Mouse (Mus musculus): ENCODE data around the gene Sars.

Gene Sars

DNA sequence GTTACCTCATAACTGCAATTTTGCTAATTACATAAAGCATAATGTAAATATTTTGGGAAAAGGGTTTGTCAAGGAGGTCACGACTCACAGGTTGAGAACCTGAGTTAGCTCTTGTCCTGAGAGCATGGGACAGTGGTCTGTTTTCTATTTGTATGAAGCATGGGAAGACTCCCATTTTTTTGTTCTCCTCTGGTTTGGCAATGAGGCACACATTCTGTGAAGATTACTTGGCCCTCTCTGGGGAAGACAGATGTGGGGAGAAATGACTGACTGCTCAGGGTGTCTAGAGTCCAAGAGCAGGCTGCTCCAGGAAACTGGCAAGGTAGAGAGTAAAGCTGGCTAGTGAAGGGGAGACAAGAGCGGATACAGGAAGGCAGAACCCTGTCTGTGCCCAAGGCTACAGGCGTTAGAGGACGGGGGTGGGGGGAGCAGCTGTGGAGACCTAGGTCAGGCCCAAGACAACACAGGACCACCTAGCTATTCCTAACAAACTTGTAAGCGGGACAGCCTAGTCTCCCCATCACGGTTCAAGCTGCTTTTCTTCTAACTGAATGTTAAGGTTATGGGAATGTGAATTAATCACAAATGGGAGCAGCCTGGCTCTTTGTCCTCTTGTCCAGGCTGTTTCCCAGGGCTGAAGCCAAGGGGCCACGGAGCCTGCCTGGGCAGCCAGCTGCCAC, 19.9 kb downstream of the Sars start:
- no peak for DNase-seq (ENCODE audit: low read depth, low spot score)

- DNase-seq (ENCODE audit: low read depth, low spot score), result peak; percentile 49
Observed at GRCm38 (mm10) chr3:108423844-108424801, 20.9 kb downstream of the Sars start.

GRCm38 (mm10) chr3:108423006-108423405, 22.0 kb downstream of the Sars start:
- no peak for DNase-seq (ENCODE audit: low read depth, low spot score)

GRCm38 (mm10) chr3:108415831-108416223, 29.2 kb downstream of the Sars start:
- DNase-seq (ENCODE audit: low read depth, low spot score), result peak; percentile 86

GRCm38 (mm10) chr3:108414857-108415830, 29.9 kb downstream of the Sars start, which contains the start of gene Celsr2:
Gene Celsr2 (minus strand): TSS chr3:108415552.
- peak; percentile 36 for DNase-seq (ENCODE audit: low read depth, low spot score)

- no peak for DNase-seq (ENCODE audit: low read depth, low spot score)
Observed at GRCm38 (mm10) chr3:108413634-108414360, 31.2 kb downstream of the Sars start.

- DNase-seq (ENCODE audit: low read depth, low spot score), result no peak
Observed at GRCm38 (mm10) chr3:108411754-108412121, 33.3 kb downstream of the Sars start.

DNA sequence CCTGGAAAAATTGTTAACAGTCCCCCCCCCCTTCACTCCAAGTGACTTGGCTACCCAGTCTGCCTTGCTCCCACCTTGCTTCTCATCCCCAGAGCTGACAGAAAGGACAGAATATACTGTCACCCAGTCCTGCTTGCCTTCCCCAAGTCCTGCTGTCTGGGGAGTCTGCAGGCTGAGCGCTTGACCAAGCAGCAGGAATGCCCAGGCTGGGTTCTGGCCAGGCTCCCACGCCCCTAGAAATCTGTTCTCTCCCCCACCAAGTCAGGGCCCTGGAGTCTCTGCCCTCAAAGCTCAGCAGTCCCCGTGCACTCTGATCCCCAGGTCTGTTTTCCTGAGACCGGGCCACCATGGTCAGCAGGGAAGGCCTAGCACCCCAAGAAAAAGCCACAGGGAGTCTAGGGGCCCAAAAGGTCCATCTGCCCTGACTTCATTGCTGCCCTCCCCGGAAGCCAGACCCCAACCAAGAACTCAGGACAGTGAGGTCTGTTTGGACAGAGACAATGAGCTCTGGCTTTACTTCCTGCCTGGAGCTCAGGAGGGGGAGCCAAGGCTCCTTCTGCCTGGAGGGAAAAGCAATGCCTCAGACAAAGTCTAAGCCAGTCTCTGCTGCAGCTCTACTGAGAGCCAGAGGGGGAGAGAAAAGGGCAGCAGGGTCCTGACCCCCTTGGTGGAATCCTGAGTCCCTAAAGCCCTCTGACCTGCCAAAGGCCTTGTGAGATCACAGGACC, 33.8 kb downstream of the Sars start:
- DNase-seq (ENCODE audit: low read depth, low spot score), result no peak

DNA sequence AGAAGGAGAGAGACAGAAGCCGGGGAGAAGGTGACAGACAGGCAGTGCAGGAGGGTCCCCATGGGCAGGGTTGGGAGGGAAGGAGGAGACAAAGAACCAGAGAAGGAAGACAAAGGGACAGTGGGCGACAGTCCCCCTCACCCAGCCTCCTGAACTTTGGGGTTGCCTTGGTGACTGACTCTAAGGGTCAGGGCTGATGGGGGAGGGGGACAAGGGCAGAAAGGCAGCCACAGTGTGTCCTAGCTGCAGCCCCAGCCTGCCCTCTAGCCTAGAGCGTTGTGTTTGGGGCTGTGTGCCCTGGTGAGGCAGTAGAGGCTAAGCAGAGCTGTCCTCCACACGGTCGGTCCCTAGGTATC, 34.7 kb downstream of the Sars start:
- DNase-seq (ENCODE audit: low read depth, low spot score), result no peak

DNA sequence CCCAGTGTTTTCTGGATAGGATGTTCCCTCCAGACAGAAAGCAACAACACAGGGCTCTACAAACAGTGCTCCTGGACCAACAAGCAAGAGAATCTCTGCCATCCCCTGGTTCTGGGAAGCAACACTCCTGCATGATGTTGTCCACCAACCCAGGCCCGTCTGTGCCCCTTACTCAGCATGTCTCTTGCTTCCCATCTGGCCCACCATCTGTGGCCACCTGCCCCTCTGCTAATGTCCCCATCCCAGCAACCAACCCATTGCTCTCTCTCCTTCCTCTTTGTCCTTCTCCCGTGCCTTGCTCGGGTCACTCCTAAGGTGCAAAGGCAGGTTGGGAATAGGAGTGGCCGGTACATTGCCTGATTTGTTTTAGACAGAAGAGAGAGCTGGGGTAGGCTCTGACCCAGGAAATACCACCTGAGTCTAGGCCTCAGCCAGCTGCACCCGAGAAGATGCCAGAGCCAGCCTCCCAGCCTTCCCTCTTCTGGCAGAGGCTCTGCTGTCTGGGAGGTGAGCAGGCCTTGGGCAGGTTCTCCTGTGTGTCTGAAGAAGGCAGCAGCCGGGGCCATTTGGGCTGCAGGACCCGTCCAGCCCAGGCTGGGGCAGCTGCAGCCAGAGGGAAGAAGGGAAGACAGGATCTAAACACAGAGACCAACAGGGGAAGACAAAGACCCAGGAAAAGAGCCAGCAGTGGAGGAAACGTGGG, 35.2 kb downstream of the Sars start:
- DNase-seq (ENCODE audit: low read depth, low spot score), result no peak

GRCm38 (mm10) chr3:108408517-108409008, 36.4 kb downstream of the Sars start:
- no peak for DNase-seq (ENCODE audit: low read depth, low spot score)

DNA sequence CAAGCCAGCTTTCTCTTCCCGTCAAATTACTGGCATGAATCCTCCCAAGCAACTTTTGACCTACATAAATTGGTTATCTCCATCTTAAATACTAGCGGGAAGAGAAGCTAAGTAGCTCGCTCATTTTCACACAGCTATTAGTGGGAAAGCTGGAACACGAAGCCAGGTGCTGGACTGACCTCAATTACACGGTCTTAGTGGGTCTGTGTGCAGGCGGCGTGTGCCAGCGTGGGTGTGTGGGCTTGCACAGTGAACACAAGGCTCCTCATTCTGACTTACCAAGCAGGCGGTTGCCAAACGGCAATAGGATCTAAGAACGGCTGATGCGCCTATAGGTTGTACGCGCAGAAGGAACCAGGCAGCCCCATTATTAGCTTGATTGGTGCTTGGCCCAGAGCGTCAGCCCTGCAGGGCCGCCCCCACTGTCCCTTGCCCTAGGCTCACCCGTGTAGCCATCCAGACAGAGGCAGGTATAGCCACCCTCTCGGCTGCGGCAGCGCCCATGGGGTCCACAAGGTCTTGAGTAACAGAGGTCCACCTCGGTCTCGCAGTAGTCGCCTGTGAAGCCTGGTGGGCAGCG, 38.6 kb downstream of the Sars start:
- DNase-seq (ENCODE audit: low read depth, low spot score), result no peak

- DNase-seq (ENCODE audit: low read depth, low spot score), result no peak
Observed at GRCm38 (mm10) chr3:108405536-108406305, 39.3 kb downstream of the Sars start.

DNA sequence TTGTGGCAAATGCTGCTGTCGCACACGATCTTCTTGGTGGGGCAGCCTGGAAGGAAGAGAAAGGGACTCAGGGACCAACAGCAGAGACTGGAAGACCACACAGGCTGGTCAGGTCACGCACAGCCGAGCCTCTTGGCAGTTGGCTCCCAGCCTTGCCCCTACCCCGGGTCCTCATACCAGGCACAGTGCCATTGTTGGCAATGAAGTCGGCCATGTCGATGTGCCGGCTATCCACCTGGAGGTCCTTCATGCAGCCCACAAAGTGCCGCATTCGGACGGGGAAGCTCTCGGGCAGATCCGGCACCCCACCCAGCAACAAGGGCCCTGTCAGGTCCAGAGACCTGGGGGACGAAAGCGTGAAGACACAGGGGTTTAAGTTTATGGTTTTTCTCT, 42.5 kb downstream of the Sars start:
- no peak for DNase-seq (ENCODE audit: low read depth, low spot score)

DNA sequence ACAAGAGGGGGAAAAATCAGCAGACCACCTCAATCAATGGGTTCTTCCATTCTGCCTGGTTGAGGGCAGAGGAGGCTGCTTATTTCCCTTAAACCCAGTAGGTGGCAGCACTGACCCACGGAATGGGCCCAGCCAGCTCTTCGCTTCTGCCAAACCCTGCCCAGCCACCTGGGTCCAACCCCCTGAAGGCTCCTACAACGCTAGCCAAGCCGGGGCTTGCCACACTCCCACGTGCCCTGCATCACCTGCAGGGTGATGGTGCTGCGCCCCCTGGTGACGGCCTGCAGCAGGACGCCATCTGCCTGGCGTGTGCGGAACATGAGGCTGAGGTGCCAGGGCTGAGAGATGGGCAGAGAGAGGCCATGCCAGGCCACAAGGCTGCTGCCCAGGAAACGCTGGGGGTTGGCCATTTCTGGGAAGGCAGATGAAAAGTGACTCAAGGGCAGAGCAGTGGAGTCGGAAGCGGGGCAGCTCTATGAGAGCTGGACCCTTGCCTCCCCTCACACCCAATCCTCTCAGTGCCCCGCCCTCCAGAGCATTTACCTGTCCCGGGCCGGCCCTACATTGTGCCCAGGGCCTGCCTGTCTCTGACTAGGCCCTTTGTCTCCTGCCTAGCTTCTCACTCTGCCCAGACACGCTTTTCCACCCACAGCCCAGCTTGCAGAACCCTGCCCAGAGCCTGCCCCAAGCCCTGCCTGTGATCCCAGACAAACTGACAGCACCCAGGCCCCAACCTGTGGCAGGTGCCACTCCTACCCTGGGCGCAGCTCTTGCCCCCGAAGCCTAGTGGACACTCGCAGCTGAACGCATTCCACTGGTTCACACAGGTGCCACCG, 43.1 kb downstream of the Sars start:
- DNase-seq (ENCODE audit: low read depth, low spot score), result peak; percentile 94

DNA sequence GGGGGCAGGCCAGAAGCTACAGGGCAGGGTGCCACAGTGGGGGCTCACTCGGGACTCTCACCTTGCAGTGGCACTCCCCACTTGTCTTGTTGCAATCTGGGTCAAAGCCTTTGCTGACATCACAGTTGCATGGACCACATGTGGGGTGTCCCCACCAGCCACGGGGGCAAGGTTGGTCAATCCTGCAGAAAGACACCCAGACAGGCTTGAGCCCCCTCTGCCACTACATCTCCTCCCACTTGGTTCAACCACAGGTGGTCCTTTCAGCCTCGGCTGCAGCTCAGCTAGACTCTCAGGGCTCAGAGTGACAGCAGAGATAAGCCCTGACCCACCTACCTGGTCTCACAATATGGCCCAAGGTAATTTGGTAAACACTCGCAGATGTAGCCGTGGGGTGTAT, 44.6 kb downstream of the Sars start:
- DNase-seq (ENCODE audit: low read depth, low spot score), result no peak

GRCm38 (mm10) chr3:108398281-108398680, 46.7 kb downstream of the Sars start:
- no peak for DNase-seq (ENCODE audit: low read depth, low spot score)
